Mouse (Mus musculus) bone marrow, adult 2 months (tissue): ENCODE results near the gene Jph3. TPM values are rescaled to one million over a fixed set of nuclear protein-coding genes. Genes with fewer than 3 reads are reported as not detected.

Experiments
- H3K27ac ChIP-seq: fragments of 200-500 bp; 2 replicates; pipeline ENCODE4 v1.5.1; 2012; ENCODE audit warnings: low read depth, mild to moderate bottlenecking, control low read depth, inconsistent platforms, low read length; ENCODE audit not compliant: control insufficient read depth, poor library complexity, insufficient read depth
- H3K4me1 ChIP-seq: fragments of 200-500 bp; 2 replicates; pipeline ENCODE4 v1.6.1; 2011; ENCODE audit warnings: low read length; ENCODE audit not compliant: control insufficient read depth, insufficient read depth
- H3K4me3 ChIP-seq: fragments of 200-500 bp; replicated peaks from 2 replicates; pipeline ENCODE3; 2011; ENCODE audit warnings: mild to moderate bottlenecking, low read depth, low read length, control low read depth; ENCODE audit not compliant: control insufficient read depth
- CTCF ChIP-seq: fragments of 200-500 bp; IDR thresholded peaks from 2 replicates; pipeline ENCODE4 v1.5.1; 2011; ENCODE audit warnings: low read length, control low read depth; ENCODE audit not compliant: control insufficient read depth, insufficient read depth
- POLR2A ChIP-seq: fragments of 200-500 bp; IDR thresholded peaks from 2 replicates; pipeline ENCODE4 v1.6.1; 2011; ENCODE audit warnings: low read depth, mild to moderate bottlenecking, control low read depth, low read length, borderline replicate concordance; ENCODE audit not compliant: control insufficient read depth
- WGBS: fragments of 180-500 bp; shearing (Covaris S2); methylation state at CpG from one replicate; pipeline ENCODE4 v1.1.7; 2018; 5-methylcytosine and 5-hydroxymethylcytosine counted together
- polyA plus RNA-seq: library from polyadenylated mRNA; stranded (reverse); fragments of >200 nt; gene quantifications from 2 replicates; pipeline ENCODE4 v1.2.4, GENCODE M21; 2011; ENCODE audit warnings: low replicate concordance; ENCODE audit not compliant: missing spikeins, insufficient read depth, insufficient read length

Jph3 gene
- polyA plus RNA-seq, 1 experiment: 1.0 TPM

- Histone ChIP-seq H3K27ac (no peak overlapping the region), H3K4me3 (no peak overlapping the region), H3K4me1 (no peaks in the 10 kb centered on the region)
- WGBS: 86% methylated on average over 11 of the region's 11 CpGs
- TF ChIP-seq POLR2A: no peak
- no peak for TF ChIP-seq CTCF
These were observed 91.9 kb downstream of the Jph3 start for GRCm38 (mm10) chr8:121821320-121821719.

- 87% methylated on average over 9 of the region's 9 CpGs for WGBS
- TF ChIP-seq POLR2A: no peak
- no peak for TF ChIP-seq CTCF
- H3K4me1 ChIP-seq: no peaks in the 10 kb centered on the region
- no peak overlapping the region for H3K4me3 ChIP-seq
- H3K27ac ChIP-seq: no peak overlapping the region
These were observed 92.3 kb downstream of the Jph3 start for GRCm38 (mm10) chr8:121821770-121822169.

- no peak overlapping the region for H3K27ac ChIP-seq
- 86% methylated on average over 5 of the region's 5 CpGs for WGBS
- H3K4me3 ChIP-seq: no peak overlapping the region
- H3K4me1 ChIP-seq: peaks cover 1% of the 10 kb centered on the region; the same call in 1 of the 2 replicates
- no peak for TF ChIP-seq CTCF
These were observed 98.3 kb downstream of the Jph3 start for GRCm38 (mm10) chr8:121827726-121828125.

GRCm38 (mm10) chr8:121828376-121829023 is 99.1 kb downstream of the Jph3 start:
- WGBS: 32% methylated on average over 10 of the region's 10 CpGs
- Histone ChIP-seq H3K27ac (no peak overlapping the region), H3K4me3 (peak overlapping the region; percentile 61), H3K4me1 (peaks cover 1% of the 10 kb centered on the region; the same call in 1 of the 2 replicates)
- no peak for TF ChIP-seq POLR2A
- TF ChIP-seq CTCF: no peak

- WGBS: under 1% methylated on average over 68 of the region's 68 CpGs
- peak within 1 kb of the TSS; percentile 61 for H3K4me3 ChIP-seq
- H3K4me1 ChIP-seq: peaks cover 1% of the 10 kb centered on the region; the same call in 1 of the 2 replicates
- TF ChIP-seq POLR2A (peak; percentile 71; the same call in 1 of the 2 replicates), CTCF (no peak; the same call in 1 of the 2 replicates)
- peak within 1 kb of the TSS; percentile 1; the same call in 1 of the 2 replicates for H3K27ac ChIP-seq
These were observed 99.8 kb downstream of the Jph3 start, which contains the start of gene Klhdc4 for GRCm38 (mm10) chr8:121829048-121829776. Gene Klhdc4, minus strand, starts transcription at chr8:121829569.

GRCm38 (mm10) chr8:121829777-121830362 is 100.4 kb downstream of the Jph3 start:
- no peak for TF ChIP-seq CTCF
- TF ChIP-seq POLR2A: no peak
- 19% methylated on average over 18 of the region's 18 CpGs for WGBS
- Histone ChIP-seq H3K27ac (peak overlapping the region; percentile 1; the same call in 1 of the 2 replicates), H3K4me3 (peak overlapping the region; percentile 61), H3K4me1 (peaks cover 1% of the 10 kb centered on the region; the same call in 1 of the 2 replicates)

GRCm38 (mm10) chr8:121832061-121832460 is 102.6 kb downstream of the Jph3 start:
- H3K4me1 ChIP-seq: peaks cover 1% of the 10 kb centered on the region; the same call in 1 of the 2 replicates
- no peak overlapping the region for H3K27ac ChIP-seq
- H3K4me3 ChIP-seq: no peak overlapping the region
- 86% methylated on average over 2 of the region's 2 CpGs for WGBS
- TF ChIP-seq CTCF: no peak
- TF ChIP-seq POLR2A: no peak

GRCm38 (mm10) chr8:121832503-121832902 is 103.1 kb downstream of the Jph3 start:
- Histone ChIP-seq H3K4me1 (peaks cover 1% of the 10 kb centered on the region; the same call in 1 of the 2 replicates), H3K4me3 (no peak overlapping the region), H3K27ac (no peak overlapping the region)
- 6% methylated on average over 6 of the region's 6 CpGs for WGBS
- TF ChIP-seq CTCF: peak; percentile 9; the same call in 1 of the 2 replicates
- no peak for TF ChIP-seq POLR2A
